Mouse (Mus musculus): ENCODE results near the gene Bloc1s5. TPM values are rescaled to one million over a fixed set of nuclear protein-coding genes. Genes with fewer than 3 reads are reported as not detected.

Gene Bloc1s5
- polyA plus RNA-seq, 1 experiment = 0.28 TPM

DNA sequence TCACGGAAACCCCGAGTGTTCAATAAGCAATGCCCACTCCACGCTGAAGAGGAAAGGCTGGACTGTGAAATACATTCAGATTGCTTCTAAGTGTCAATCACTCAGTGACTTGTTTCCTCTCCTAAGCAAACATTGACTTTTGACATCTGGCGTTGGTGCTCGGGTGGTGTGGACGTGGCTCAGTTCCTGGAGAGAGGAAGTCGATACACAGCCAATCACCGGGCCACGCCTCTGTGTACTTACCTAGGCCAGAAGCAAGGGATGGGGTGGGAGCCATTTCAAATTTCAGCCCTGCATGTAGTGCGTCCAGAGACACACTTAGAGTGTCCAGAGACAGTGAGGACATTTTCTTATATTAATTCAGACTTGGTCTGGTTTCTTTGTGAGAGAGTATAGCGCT lies 80.3 kb downstream of the Bloc1s5 start:
- Histone ChIP-seq H3K9me3 (ENCODE audit: control insufficient read depth, low read length) (no peaks in the 10 kb centered on the region), H3K4me3 (replicated peaks) (no peak overlapping the region), H3K4me1 (ENCODE audit: control insufficient read depth) (no peaks in the 10 kb centered on the region), H3K27me3 (ENCODE audit: control insufficient read depth) (no peaks in the 10 kb centered on the region), H3K36me3 (ENCODE audit: control insufficient read depth) (no peaks in the 10 kb centered on the region)
- TF ChIP-seq GATA1 (IDR thresholded peaks at IDR 0.05; ENCODE audit: low read length) = no peak

DNA sequence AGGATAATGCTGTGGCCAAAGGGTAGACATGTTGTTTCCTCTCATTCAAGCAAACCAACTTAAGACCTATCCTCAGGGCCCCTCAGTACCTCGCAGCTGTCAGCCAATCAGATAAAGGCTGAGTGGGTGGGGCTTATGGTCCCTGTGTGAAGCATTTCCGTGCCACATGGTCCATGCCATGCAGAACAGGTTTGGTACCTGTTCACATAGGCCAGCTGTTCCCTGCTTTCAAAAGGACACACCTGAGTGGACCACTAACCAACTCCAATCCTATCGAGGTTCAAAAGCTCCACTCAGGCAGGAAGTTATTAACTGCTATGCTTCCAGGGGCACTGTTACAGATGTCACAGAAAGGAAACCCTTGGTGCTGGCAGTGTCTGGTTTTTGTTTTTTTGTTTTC lies 80.7 kb downstream of the Bloc1s5 start:
- TF ChIP-seq TAL1 (IDR thresholded peaks at IDR 0.05; ENCODE audit: low read length) (no peak), GATA1 (IDR thresholded peaks at IDR 0.05; ENCODE audit: low read length) (no peak)
- Histone ChIP-seq H3K9me3 (ENCODE audit: control insufficient read depth, low read length) (no peaks in the 10 kb centered on the region), H3K4me1 (ENCODE audit: control insufficient read depth) (no peaks in the 10 kb centered on the region), H3K27me3 (ENCODE audit: control insufficient read depth) (no peaks in the 10 kb centered on the region), H3K36me3 (ENCODE audit: control insufficient read depth) (no peaks in the 10 kb centered on the region), H3K4me3 (replicated peaks) (no peak overlapping the region)

DNA sequence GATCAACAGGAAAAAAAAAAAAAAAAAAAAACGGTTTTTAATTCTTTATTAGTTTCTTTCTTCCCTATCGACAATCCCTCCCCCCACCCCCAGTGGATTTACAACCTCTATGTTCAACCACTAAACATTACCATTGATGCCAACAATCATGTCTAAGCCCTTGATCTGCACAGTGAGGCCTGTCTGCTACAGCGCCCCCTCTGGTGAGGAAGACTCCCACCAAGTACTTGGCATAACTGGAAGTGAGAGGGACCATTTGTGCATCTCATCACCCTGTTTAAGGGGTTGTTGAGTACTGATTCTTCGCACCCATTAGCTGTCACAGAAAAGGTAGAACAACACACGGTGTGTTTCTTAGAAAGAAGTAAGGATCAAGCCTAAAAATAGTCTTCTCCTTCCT lies 86.2 kb downstream of the Bloc1s5 start:
- H3K9me3 ChIP-seq (ENCODE audit: control insufficient read depth, low read length) = no peaks in the 10 kb centered on the region
- H3K4me3 ChIP-seq (replicated peaks) = no peak overlapping the region
- H3K27me3 ChIP-seq (ENCODE audit: control insufficient read depth) = no peaks in the 10 kb centered on the region
- no peaks in the 10 kb centered on the region for H3K36me3 ChIP-seq (ENCODE audit: control insufficient read depth)
- TF ChIP-seq TAL1 (IDR thresholded peaks at IDR 0.05; ENCODE audit: low read length) (no peak), GATA1 (IDR thresholded peaks at IDR 0.05; ENCODE audit: low read length) (no peak)
- no peaks in the 10 kb centered on the region for H3K4me1 ChIP-seq (ENCODE audit: control insufficient read depth)

DNA sequence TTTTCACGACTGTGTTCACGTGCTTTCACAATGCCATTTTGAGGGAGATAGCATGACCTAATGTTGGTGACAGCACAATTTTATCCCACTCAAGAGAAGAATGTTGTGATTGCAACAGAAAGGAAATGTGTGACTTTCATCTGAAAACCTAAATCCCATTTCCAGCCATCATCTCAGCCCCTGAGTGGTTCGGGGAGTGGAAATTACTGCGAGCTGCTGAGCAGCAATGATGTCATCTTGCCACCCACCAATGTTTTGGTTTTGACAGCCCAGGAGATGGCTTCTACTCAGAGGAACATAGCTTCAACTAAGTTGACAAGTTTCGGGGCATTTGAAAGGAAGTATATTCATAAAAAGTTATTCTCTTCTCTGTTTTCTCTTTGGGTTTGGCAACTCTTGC lies 87.2 kb downstream of the Bloc1s5 start:
- no peak overlapping the region for H3K4me3 ChIP-seq (replicated peaks)
- no peaks in the 10 kb centered on the region for H3K4me1 ChIP-seq (ENCODE audit: control insufficient read depth)
- no peak for TF ChIP-seq TAL1 (IDR thresholded peaks at IDR 0.05; ENCODE audit: low read length)
- TF ChIP-seq GATA1 (IDR thresholded peaks at IDR 0.05; ENCODE audit: low read length) = no peak
- H3K9me3 ChIP-seq (ENCODE audit: control insufficient read depth, low read length) = no peaks in the 10 kb centered on the region
- H3K36me3 ChIP-seq (ENCODE audit: control insufficient read depth) = no peaks in the 10 kb centered on the region
- no peaks in the 10 kb centered on the region for H3K27me3 ChIP-seq (ENCODE audit: control insufficient read depth)

DNA sequence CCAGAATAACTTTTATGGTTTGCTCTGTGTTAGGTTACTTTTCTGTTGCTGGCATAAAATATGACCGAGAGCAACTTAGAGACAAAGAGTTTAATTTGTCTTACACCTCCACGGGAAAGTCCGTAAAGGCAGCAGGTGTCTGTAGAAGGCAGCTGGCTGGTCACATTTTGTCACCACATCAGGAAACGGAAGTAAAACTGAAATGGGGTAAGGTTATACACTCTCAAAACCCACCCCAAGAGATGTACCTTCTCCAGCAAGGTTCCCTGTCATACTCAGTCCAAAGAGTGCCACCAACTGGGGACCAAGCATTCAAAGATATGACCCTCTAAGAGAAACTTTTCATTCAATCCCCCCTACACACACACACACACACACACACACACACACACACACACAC lies 88.2 kb downstream of the Bloc1s5 start:
- no peaks in the 10 kb centered on the region for H3K4me1 ChIP-seq (ENCODE audit: control insufficient read depth)
- TF ChIP-seq GATA1 (IDR thresholded peaks at IDR 0.05; ENCODE audit: low read length) = no peak
- no peak for TF ChIP-seq TAL1 (IDR thresholded peaks at IDR 0.05; ENCODE audit: low read length)
- no peaks in the 10 kb centered on the region for H3K36me3 ChIP-seq (ENCODE audit: control insufficient read depth)
- no peaks in the 10 kb centered on the region for H3K9me3 ChIP-seq (ENCODE audit: control insufficient read depth, low read length)
- H3K27me3 ChIP-seq (ENCODE audit: control insufficient read depth) = no peaks in the 10 kb centered on the region
- H3K4me3 ChIP-seq (replicated peaks) = no peak overlapping the region

DNA sequence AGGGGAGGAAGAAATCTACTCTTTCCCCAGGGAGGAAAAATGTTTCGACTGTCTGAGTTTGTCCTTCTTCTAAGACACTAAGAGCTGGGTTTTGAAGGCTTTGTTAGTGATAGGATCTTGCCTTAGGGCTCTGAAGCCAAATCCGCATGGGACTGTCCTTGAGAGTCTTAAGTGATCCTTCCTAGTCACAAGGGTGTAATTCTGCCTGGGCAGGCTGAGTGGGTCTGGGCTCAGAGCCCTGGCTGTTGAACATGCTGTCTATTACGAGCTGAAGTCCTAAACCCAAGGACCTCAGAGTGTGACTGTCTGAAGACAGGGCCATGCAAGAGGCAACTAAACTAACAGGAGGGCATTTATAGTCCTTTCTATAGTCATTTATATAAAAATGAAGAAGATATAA lies 89.4 kb downstream of the Bloc1s5 start:
- Histone ChIP-seq H3K9me3 (ENCODE audit: control insufficient read depth, low read length) (no peaks in the 10 kb centered on the region), H3K27me3 (ENCODE audit: control insufficient read depth) (no peaks in the 10 kb centered on the region), H3K36me3 (ENCODE audit: control insufficient read depth) (no peaks in the 10 kb centered on the region), H3K4me1 (ENCODE audit: control insufficient read depth) (no peaks in the 10 kb centered on the region), H3K4me3 (replicated peaks) (no peak overlapping the region)
- TF ChIP-seq GATA1 (IDR thresholded peaks at IDR 0.05; ENCODE audit: low read length) (no peak), TAL1 (IDR thresholded peaks at IDR 0.05; ENCODE audit: low read length) (no peak)

DNA sequence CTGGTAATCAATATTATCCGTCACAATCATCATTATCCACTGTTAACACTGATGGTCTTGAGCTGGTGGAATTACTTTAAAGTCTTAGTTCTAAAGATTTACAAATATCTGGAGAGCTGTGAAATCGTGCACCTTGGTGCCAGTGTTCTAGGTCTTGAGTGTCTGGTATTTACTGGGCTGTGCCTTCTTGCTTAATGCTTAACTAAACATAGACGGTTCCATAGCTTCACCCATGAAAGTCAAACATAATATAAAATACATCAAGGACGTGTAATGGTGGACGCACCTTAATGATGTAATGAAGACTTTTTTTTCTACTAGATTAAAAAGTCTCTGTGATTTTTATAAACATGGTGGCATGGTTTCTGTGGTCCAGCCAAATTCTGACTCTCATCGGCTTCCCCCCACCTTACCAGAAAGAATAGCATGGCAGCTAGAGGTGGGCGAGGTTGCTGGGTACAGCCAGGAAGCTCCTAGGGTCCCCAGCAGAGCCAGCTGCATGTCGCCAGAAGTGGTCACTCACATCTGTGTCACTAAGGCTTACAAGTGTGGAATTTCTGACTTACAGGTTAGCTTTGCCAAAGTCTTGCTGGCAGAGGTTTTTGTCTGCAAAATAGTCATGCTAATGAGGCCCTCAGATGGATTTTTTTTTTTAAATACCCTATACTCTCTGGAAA lies 90.0 kb downstream of the Bloc1s5 start:
- Histone ChIP-seq H3K4me3 (replicated peaks) (no peak overlapping the region), H3K27me3 (ENCODE audit: control insufficient read depth) (no peaks in the 10 kb centered on the region), H3K36me3 (ENCODE audit: control insufficient read depth) (no peaks in the 10 kb centered on the region), H3K9me3 (ENCODE audit: control insufficient read depth, low read length) (no peaks in the 10 kb centered on the region), H3K4me1 (ENCODE audit: control insufficient read depth) (no peaks in the 10 kb centered on the region)
- TF ChIP-seq TAL1 (IDR thresholded peaks at IDR 0.05; ENCODE audit: low read length) (no peak), GATA1 (IDR thresholded peaks at IDR 0.05; ENCODE audit: low read length) (no peak)

DNA sequence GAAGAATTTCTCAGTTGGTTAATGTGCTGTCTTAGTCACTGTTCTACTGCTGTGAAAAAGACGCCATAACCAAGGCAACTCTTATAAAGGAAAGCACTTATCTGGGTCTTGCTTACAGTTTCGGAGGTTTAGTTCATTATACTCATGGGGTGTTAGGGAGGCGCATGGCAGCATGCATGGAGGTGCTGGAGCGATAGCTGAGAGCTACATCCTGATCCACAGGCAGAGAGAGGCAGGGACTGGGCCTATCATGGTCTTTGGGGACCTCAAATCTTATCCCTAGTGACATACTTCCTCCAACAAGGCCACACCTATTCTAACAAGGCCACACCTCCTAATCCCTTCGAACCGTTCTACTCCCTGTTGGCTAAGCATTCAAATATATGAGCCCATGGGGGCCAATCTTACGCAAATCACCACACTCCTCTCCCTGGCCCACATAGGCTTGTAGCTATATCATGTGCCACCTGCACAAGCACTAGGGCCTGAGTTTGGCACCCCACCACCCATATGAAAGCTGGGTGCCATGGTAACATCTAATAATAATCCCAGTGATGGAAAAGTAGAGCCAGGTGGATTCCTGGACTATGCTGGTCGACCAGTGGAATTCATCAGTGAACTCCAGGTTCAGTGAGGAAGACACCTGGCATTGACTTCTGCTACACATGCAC lies 91.3 kb downstream of the Bloc1s5 start:
- no peaks in the 10 kb centered on the region for H3K36me3 ChIP-seq (ENCODE audit: control insufficient read depth)
- no peaks in the 10 kb centered on the region for H3K9me3 ChIP-seq (ENCODE audit: control insufficient read depth, low read length)
- no peaks in the 10 kb centered on the region for H3K4me1 ChIP-seq (ENCODE audit: control insufficient read depth)
- no peak for TF ChIP-seq GATA1 (IDR thresholded peaks at IDR 0.05; ENCODE audit: low read length)
- no peak for TF ChIP-seq TAL1 (IDR thresholded peaks at IDR 0.05; ENCODE audit: low read length)
- no peak overlapping the region for H3K4me3 ChIP-seq (replicated peaks)
- no peaks in the 10 kb centered on the region for H3K27me3 ChIP-seq (ENCODE audit: control insufficient read depth)

Other genes with a start within 250 kb of the Bloc1s5 start
- gene Txndc5, start 106.3 kb downstream of the Bloc1s5 start, polyA plus RNA-seq (2012) = 0.52 TPM in 2 replicates
- 1.6 and 2.4 TPM in 2 replicates for gene Eef1e1, start 23.9 kb upstream of the Bloc1s5 start, polyA plus RNA-seq (2012)

Data from erythroblast, embryonic 14.5 days (primary cell).